In the genomic region with DNA sequence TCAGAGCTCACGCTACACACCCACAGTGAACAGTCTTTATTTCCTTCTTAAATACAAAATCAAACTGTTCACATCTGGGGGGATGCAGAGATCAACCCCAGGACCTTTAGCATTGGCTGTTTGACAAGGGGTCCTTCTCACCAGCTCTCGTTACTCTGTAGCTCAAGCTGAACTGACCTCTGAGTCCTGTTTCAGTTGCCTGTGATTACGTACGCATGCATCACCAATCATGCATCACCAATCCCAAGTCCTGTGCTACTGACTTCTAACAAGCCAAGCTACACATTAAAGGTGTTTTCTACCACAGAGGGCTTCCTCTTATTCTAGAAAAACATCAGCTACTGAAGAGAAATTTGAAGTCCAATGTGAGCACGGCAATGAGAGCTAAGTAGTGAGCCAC, we compare ENCODE assay signal across 21 mouse cellular contexts.
"Had no signal": no experiment of that assay in that cellular context is flagged by ENCODE, and none has a peak within 500 bp of the region (broad histone marks: within the 10 kb centered on the region; RNA-seq: fewer than 3 reads in every experiment).

No protein-coding gene starts in this region.

- H3K27me3 ChIP-seq: limb, embryonic 13.5 days; liver, embryonic 12.5 days; liver, embryonic 15.5 days; lung, embryonic 15.5 days; neural tube, embryonic 13.5 days had no signal

- H3K36me3 ChIP-seq: liver, embryonic 15.5 days; lung, embryonic 15.5 days; neural tube, embryonic 13.5 days had no signal

- H3K27ac ChIP-seq: layer of hippocampus, adult 2 months; limb, embryonic 10.5 days; limb, embryonic 13.5 days; liver, embryonic 12.5 days; liver, embryonic 15.5 days; lung, embryonic 15.5 days; neural tube, embryonic 13.5 days had no signal

- DNase-seq: layer of hippocampus, adult 9-11 months; liver; lung, adult 18-20 months; lung, postnatal 14 days; lung, postnatal 4 days; midbrain, embryonic 14.5 days; retina, postnatal 1 day; right cerebral cortex, postnatal 25 days; spleen, adult 18-20 months; thymus, adult 18-20 months; thymus, postnatal 36 days had no signal

- H3K4me2 ChIP-seq: limb, embryonic 13.5 days; liver, embryonic 12.5 days; liver, embryonic 15.5 days; lung, embryonic 15.5 days; midbrain, embryonic 11.5 days; neural tube, embryonic 13.5 days had no signal

- ATAC-seq: inflammation-experienced regulatory T-cells, adult 6 months; intestine, embryonic 16.5 days; liver, embryonic 12.5 days had no signal

- H3K9ac ChIP-seq: limb, embryonic 13.5 days; liver, embryonic 12.5 days; liver, embryonic 15.5 days; lung, embryonic 15.5 days; neural tube, embryonic 13.5 days had no signal

- H3K4me3 ChIP-seq: layer of hippocampus, adult 2 months; limb, embryonic 10.5 days; limb, embryonic 13.5 days; liver, embryonic 12.5 days; liver, embryonic 15.5 days; lung, embryonic 15.5 days; neural tube, embryonic 13.5 days had no signal

- H3K9me3 ChIP-seq: limb, embryonic 10.5 days; limb, embryonic 13.5 days; liver, embryonic 12.5 days; liver, embryonic 15.5 days; lung, embryonic 15.5 days; neural tube, embryonic 13.5 days had no signal
